Mouse (Mus musculus) midbrain, embryonic 16.5 days (tissue): Measurements from ENCODE around the gene Krba1. TPM values are rescaled to one million over a fixed set of nuclear protein-coding genes. Genes with fewer than 3 reads are reported as not detected.

Experiments
- ATAC-seq: fragments of 200-750 bp; cut with Nextera tagmentation; 2 replicates; pipeline ENCODE4 v1.8.0; 2017; ENCODE audit warnings: moderate TSS enrichment
- H3K27ac ChIP-seq: fragments of 300-500 bp; sonication (generic); 2 replicates; pipeline ENCODE4 v1.5.1; 2014; ENCODE audit warnings: mild to moderate bottlenecking, low read length, mixed read lengths
- H3K27me3 ChIP-seq: fragments of 300-500 bp; sonication (generic); 2 replicates; pipeline ENCODE4 v1.6.1; 2014; ENCODE audit warnings: low read depth, low read length, mixed read lengths; ENCODE audit not compliant: control insufficient read depth, insufficient read depth
- H3K36me3 ChIP-seq: fragments of 300-500 bp; sonication (generic); 2 replicates; pipeline ENCODE4 v1.6.1; 2014; ENCODE audit warnings: mild to moderate bottlenecking, low read length, moderate library complexity, mixed read lengths; ENCODE audit not compliant: control insufficient read depth, insufficient read depth
- H3K4me1 ChIP-seq: fragments of 300-500 bp; sonication (generic); 2 replicates; pipeline ENCODE4 v1.6.1; 2014; ENCODE audit warnings: mild to moderate bottlenecking, low read length, mixed read lengths; ENCODE audit not compliant: control insufficient read depth, insufficient read depth
- H3K4me2 ChIP-seq: fragments of 300-500 bp; sonication (generic); 2 replicates; pipeline ENCODE4 v1.6.1; 2014; ENCODE audit warnings: mild to moderate bottlenecking, low read length, mixed read lengths
- H3K4me3 ChIP-seq: fragments of 300-500 bp; sonication (generic); 2 replicates; pipeline ENCODE4 v1.5.1; 2014; ENCODE audit warnings: low read depth, mild to moderate bottlenecking, low read length, moderate library complexity, mixed read lengths
- H3K9ac ChIP-seq: fragments of 300-500 bp; sonication (generic); 2 replicates; pipeline ENCODE4 v1.6.1; 2014; ENCODE audit warnings: low read depth, low read length, mixed read lengths
- H3K9me3 ChIP-seq: fragments of 300-500 bp; sonication (generic); replicated peaks from 2 replicates; pipeline ENCODE4 v1.6.1; 2014; ENCODE audit warnings: mild to moderate bottlenecking, low read length, mixed read lengths; ENCODE audit not compliant: control insufficient read depth, poor library complexity, severe bottlenecking
- WGBS: fragments of 180-500 bp; shearing (Covaris S2); extraction: QIAGEN DNeasy Blood & Tissue Kit; methylation state at CpG from one replicate; pipeline ENCODE4 v1.1.7; 2014; 5-methylcytosine and 5-hydroxymethylcytosine counted together
- polyA plus RNA-seq: library from polyadenylated mRNA; unstranded; fragments of >200 nt; fragmentation: Nextera tagmentation; extraction: Ambion mirVana; gene quantifications from 2 replicates; pipeline ENCODE4 v1.2.1, GENCODE M21; 2015

The Krba1 gene
- polyA plus RNA-seq, result 28.1 and 30.3 TPM in 2 replicates

- no peaks in the 10 kb centered on the region for H3K9me3 ChIP-seq
- H3K36me3 ChIP-seq, result no peaks in the 10 kb centered on the region
- peak within 1 kb of the TSS; percentile 84 for H3K4me3 ChIP-seq
- peak within 1 kb of the TSS; percentile 94 for H3K9ac ChIP-seq
- WGBS, result 1% methylated on average over 65 of the region's 65 CpGs
- H3K4me1 ChIP-seq, result peaks cover 22% of the 10 kb centered on the region
- H3K27ac ChIP-seq, result peak within 1 kb of the TSS; percentile 91
- ATAC-seq, result peak; percentile 99
- peak within 1 kb of the TSS; percentile 93 for H3K4me2 ChIP-seq
- H3K27me3 ChIP-seq, result no peaks in the 10 kb centered on the region
Observed at GRCm38 (mm10) chr6:48395105-48396007, at the start of gene Krba1. Gene Krba1 (plus strand): TSS chr6:48395586.

- H3K4me3 ChIP-seq, result no peak overlapping the region
- WGBS, result 78% methylated on average over 3 of the region's 3 CpGs
- ATAC-seq, result no peak
- H3K27me3 ChIP-seq, result no peaks in the 10 kb centered on the region
- H3K4me2 ChIP-seq, result no peak overlapping the region
- H3K9ac ChIP-seq, result no peak overlapping the region
- no peaks in the 10 kb centered on the region for H3K4me1 ChIP-seq
- H3K27ac ChIP-seq, result no peak overlapping the region
- no peaks in the 10 kb centered on the region for H3K9me3 ChIP-seq
- no peaks in the 10 kb centered on the region for H3K36me3 ChIP-seq
Observed at GRCm38 (mm10) chr6:48358897-48359296, 36.5 kb upstream of the Krba1 start.

GRCm38 (mm10) chr6:48366322-48366996 is 28.9 kb upstream of the Krba1 start:
- Histone ChIP-seq H3K9ac (no peak overlapping the region), H3K27me3 (no peaks in the 10 kb centered on the region), H3K9me3 (no peaks in the 10 kb centered on the region), H3K36me3 (no peaks in the 10 kb centered on the region), H3K4me2 (no peak overlapping the region), H3K27ac (no peak overlapping the region), H3K4me3 (no peak overlapping the region), H3K4me1 (0 out of 2 replicates have a peak, but pooled peaks cover 2% of the 10 kb centered on the region)
- no peak for ATAC-seq
- 35% methylated on average over 11 of the region's 11 CpGs for WGBS

- ATAC-seq, result no peak
- Histone ChIP-seq H3K4me2 (no peak overlapping the region), H3K9ac (no peak overlapping the region), H3K36me3 (no peaks in the 10 kb centered on the region), H3K27ac (no peak overlapping the region), H3K4me3 (no peak overlapping the region), H3K9me3 (0 out of 2 replicates have a peak, but pooled peaks cover 2% of the 10 kb centered on the region), H3K27me3 (no peaks in the 10 kb centered on the region), H3K4me1 (no peaks in the 10 kb centered on the region)
- 74% methylated on average over 3 of the region's 3 CpGs for WGBS
Observed at GRCm38 (mm10) chr6:48388221-48388620, 7.2 kb upstream of the Krba1 start.

- H3K4me1 ChIP-seq, result peaks cover 20% of the 10 kb centered on the region
- no peak for ATAC-seq
- no peak overlapping the region for H3K27ac ChIP-seq
- no peaks in the 10 kb centered on the region for H3K27me3 ChIP-seq
- H3K4me2 ChIP-seq, result no peak overlapping the region
- H3K36me3 ChIP-seq, result no peaks in the 10 kb centered on the region
- no peaks in the 10 kb centered on the region for H3K9me3 ChIP-seq
- no peak overlapping the region for H3K9ac ChIP-seq
- H3K4me3 ChIP-seq, result no peak overlapping the region
Observed at GRCm38 (mm10) chr6:48393811-48394210, 1.6 kb upstream of the Krba1 start.

GRCm38 (mm10) chr6:48396008-48396595 is 716 bp downstream of the Krba1 start:
- Histone ChIP-seq H3K27ac (peak overlapping the region; percentile 91), H3K9me3 (no peaks in the 10 kb centered on the region), H3K9ac (peak overlapping the region; percentile 94), H3K27me3 (no peaks in the 10 kb centered on the region), H3K4me2 (peak overlapping the region; percentile 93), H3K4me1 (peaks cover 22% of the 10 kb centered on the region), H3K36me3 (no peaks in the 10 kb centered on the region), H3K4me3 (peak overlapping the region; percentile 84)
- ATAC-seq, result no peak
- WGBS, result 29% methylated on average over 15 of the region's 15 CpGs

- H3K27me3 ChIP-seq, result no peaks in the 10 kb centered on the region
- H3K9ac ChIP-seq, result peak overlapping the region; percentile 94
- peaks cover 22% of the 10 kb centered on the region for H3K4me1 ChIP-seq
- ATAC-seq, result no peak
- peak overlapping the region; percentile 93 for H3K4me2 ChIP-seq
- no peak overlapping the region for H3K27ac ChIP-seq
- no peaks in the 10 kb centered on the region for H3K36me3 ChIP-seq
- no peaks in the 10 kb centered on the region for H3K9me3 ChIP-seq
- H3K4me3 ChIP-seq, result peak overlapping the region; percentile 84
- 96% methylated on average over 1 of the region's 1 CpGs for WGBS
Observed at GRCm38 (mm10) chr6:48396686-48397085, 1.3 kb downstream of the Krba1 start.

- WGBS, result 57% methylated on average over 4 of the region's 4 CpGs
- Histone ChIP-seq H3K27me3 (no peaks in the 10 kb centered on the region), H3K9ac (peak overlapping the region; percentile 94; the same call in 1 of the 2 replicates), H3K27ac (no peak overlapping the region), H3K4me1 (peaks cover 22% of the 10 kb centered on the region), H3K4me2 (peak overlapping the region; percentile 93; the same call in 1 of the 2 replicates), H3K4me3 (no peak overlapping the region), H3K9me3 (no peaks in the 10 kb centered on the region), H3K36me3 (no peaks in the 10 kb centered on the region)
- no peak for ATAC-seq
Observed at GRCm38 (mm10) chr6:48397336-48397735, 1.9 kb downstream of the Krba1 start.
